10 mouse cellular contexts compared by ENCODE assay signal in the genomic region with DNA sequence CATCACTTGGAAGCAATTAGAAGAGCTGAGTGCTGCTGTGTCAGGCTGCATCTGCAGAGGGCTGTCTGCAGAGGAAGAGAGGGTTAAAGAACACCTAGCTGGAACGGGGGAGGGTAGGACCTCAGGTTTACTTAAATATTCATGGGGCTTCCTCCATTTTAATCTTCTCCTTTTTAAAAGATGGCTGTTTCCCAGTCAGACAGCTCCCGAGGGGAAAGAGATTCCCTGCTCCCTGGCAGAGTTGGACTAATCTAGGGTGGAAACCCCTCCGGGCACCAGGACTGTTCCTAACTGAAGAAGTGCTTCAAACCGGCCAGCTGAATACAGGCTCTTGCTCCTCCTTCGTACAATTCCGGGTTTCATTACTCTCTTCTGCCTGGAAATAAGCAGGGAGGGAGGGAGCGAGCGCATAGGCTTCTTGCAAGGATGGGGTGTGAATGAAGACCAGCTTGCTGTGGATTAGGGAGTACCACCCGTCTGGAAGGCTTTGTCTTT.
A peak's percentile ranks its signal among the peaks of the same experiment; 100 is the strongest.
DNase-seq lines count a peak whose midpoint lies in the region; ATAC-seq lines count a peak whose summit lies in the region.
"Had no signal": no experiment of that assay in that cellular context is flagged by ENCODE, and none has a peak within 500 bp of the region (broad histone marks: within the 10 kb centered on the region; RNA-seq: fewer than 3 reads in every experiment).

No protein-coding gene starts in this region.

- peaks cover 43% of the 10 kb centered on the region for H3K4me1 ChIP-seq in hindbrain, embryonic 10.5 days (replicated peaks)
- peaks cover 57% of the 10 kb centered on the region for H3K4me1 ChIP-seq in midbrain, embryonic 15.5 days

- DNase-seq in layer of hippocampus, adult 18-20 months (ENCODE audit: low spot score in 2 of 2): peak; percentile 37 to 62
- no peak for DNase-seq in layer of hippocampus, adult 9-11 months
- peak; percentile 67 for DNase-seq in embryo, embryonic 10.5 days (ENCODE audit: low spot score)
- peak; percentile 49 for DNase-seq in hindbrain, embryonic 10.5 days (ENCODE audit: low spot score)
- peak; percentile 53 to 59 for DNase-seq in layer of hippocampus, postnatal 10 days (ENCODE audit: low spot score in 2 of 2)
- no peak for DNase-seq in c-Kit-positive CD71-positive TER-119-positive erythroid progenitor cells, embryonic 14.5 days (ENCODE audit: low spot score)
- DNase-seq in adrenal gland, adult 2 months: no peak

- no peaks in the 10 kb centered on the region for H3K36me3 ChIP-seq in hindbrain, embryonic 10.5 days
- H3K36me3 ChIP-seq in midbrain, embryonic 15.5 days (replicated peaks): no peaks in the 10 kb centered on the region

- H3K9me3 ChIP-seq in hindbrain, embryonic 10.5 days: no peaks in the 10 kb centered on the region
- H3K9me3 ChIP-seq in midbrain, embryonic 15.5 days: no peaks in the 10 kb centered on the region

- peak overlapping the region; percentile 45 for H3K9ac ChIP-seq in midbrain, embryonic 15.5 days

- H3K4me3 ChIP-seq in hindbrain, embryonic 10.5 days: peak overlapping the region; percentile 45
- peak overlapping the region; percentile 42 for H3K4me3 ChIP-seq in midbrain, embryonic 15.5 days
- H3K4me3 ChIP-seq: erythroblast, embryonic 14.5 days had no signal

- peak; percentile 83 for ATAC-seq in midbrain, embryonic 15.5 days (replicated peaks)

- no peaks in the 10 kb centered on the region for H3K27me3 ChIP-seq in hindbrain, embryonic 10.5 days (ENCODE audit: insufficient read depth, poor library complexity, severe bottlenecking)
- H3K27me3 ChIP-seq in midbrain, embryonic 15.5 days (replicated peaks): no peaks in the 10 kb centered on the region
- H3K27me3 ChIP-seq: CH12.LX had no signal

- H3K4me2 ChIP-seq in midbrain, embryonic 15.5 days: peak overlapping the region; percentile 53

- WGBS in hindbrain, embryonic 10.5 days: 4% methylated on average over 9 of the region's 9 CpGs
- WGBS in midbrain, embryonic 15.5 days: 2% methylated on average over 9 of the region's 9 CpGs

- H3K27ac ChIP-seq in hindbrain, embryonic 10.5 days: peak overlapping the region; percentile 78
- H3K27ac ChIP-seq in midbrain, embryonic 15.5 days: peak overlapping the region; percentile 87

Comparison
In these comparisons a context has a peak if more than half of its experiments do, and no peak if none do; other contexts are left out.
1. DNase-seq: peak in layer of hippocampus, adult 18-20 months (2 of 2), embryo, embryonic 10.5 days (single experiment), hindbrain, embryonic 10.5 days (single experiment) and layer of hippocampus, postnatal 10 days (2 of 2); none in layer of hippocampus, adult 9-11 months (single experiment), c-Kit-positive CD71-positive TER-119-positive erythroid progenitor cells, embryonic 14.5 days (single experiment) and adrenal gland, adult 2 months (single experiment).